Mouse (Mus musculus): ENCODE data around the gene Tmem179b.

Gene Tmem179b

DNA sequence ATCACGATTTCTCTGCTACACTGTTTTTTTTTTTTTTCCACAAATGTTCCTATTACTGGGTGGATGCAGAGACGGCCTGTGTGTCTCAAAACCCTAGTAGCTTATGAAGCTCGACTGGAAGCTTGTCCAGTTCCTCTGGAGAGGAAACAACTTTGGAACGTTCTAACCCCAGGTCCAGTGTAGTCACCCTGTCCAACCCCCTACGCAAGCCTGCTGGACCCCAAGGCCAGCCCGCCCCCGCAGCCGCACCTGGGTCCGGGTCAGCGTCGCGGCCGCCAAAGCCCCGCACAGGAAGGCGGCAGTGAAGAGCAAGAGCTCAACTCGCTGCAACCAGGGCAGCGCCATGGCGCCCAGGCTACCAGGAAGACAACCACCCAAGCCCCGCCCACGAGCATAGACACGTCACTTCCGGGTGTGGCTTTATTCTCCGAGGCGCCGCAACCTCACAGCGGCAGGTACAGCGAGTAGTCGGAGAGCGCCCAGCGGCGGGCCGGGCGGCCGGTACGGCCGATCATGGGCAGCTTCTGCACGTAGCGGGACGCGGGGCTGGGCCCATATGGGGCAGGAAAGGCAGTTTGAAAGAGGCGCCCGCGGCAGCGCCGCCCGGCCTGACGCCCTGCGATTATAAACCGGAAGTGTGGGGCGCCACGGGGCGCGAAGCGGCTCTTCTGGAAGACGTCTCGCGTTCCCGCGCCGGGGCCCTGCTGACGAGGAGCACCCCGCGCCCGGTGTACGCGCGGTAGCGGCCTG lies at the start of gene Tmem179b:
Gene Tmem179b, minus strand, starts transcription at position 382 of the 750 bp plus-strand sequence.
- peak; percentile 97 for DNase-seq (ENCODE audit: low read depth, low spot score)

DNA sequence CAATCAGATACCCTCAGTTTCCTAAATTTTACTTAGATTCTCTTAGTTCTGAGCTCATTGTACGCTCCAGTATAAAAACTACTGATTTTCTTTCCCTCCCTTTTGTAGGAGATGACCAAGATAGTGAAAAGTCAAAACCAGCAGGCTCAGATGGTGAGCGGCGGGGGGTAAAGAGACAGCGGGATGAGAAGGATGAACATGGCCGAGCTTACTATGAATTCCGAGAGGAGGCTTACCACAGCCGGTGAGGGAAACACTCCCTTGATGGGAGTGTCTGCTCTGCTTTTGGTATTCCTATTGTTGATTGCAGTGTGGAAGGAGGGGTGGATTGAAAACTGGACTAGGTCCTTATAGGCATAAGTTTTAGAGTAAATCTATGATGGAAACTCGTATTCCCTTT lies 48.4 kb upstream of the Tmem179b start:
- peak; percentile 67 for DNase-seq (ENCODE audit: low read depth, low spot score)

DNA sequence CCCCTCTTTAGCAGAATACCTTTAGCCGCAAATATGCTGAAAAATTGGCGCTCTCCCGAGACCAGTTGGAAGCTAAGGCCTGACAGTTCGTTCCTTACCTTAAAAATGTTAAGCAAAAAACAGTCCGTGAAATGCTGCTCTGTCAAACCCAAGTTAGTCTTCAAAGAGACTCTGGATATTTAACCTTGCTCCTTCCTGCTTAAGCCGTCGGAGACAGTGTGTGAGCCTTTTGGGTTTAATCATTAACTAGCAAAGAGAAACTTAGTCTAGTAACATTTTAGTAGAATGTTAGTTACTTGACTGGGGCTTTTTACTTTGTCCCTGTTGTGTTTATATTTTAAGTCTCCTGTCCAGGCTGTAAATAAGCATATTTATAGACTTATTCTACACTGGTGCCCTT lies 46.9 kb upstream of the Tmem179b start:
- no peak for DNase-seq (ENCODE audit: low read depth, low spot score)

DNA sequence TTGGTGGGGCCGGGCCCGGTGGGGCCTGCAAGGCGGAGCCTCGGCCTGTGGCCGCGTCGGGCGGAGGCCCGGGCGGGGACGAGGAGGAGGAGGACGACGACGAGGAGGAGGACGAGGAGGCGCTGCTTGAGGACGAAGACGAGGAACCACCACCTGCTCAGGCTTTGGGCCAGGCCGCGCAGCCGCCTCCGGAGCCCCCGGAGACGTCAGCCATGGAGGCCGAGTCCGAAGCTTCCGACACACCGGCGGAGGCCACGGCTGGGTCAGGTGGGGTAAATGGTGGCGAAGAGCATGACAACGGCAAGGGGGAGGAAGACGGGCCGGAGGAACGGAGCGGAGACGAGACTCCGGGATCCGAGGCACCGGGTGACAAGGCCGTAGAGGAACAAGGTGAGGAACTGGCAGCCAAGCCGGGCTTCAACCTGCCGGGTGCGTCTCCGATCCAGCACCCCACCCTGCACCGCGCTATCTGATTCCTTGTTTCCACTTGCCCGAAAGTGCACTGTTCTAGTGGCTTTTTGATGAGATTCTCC lies 46.2 kb upstream of the Tmem179b start:
- DNase-seq (ENCODE audit: low read depth, low spot score), result no peak

DNA sequence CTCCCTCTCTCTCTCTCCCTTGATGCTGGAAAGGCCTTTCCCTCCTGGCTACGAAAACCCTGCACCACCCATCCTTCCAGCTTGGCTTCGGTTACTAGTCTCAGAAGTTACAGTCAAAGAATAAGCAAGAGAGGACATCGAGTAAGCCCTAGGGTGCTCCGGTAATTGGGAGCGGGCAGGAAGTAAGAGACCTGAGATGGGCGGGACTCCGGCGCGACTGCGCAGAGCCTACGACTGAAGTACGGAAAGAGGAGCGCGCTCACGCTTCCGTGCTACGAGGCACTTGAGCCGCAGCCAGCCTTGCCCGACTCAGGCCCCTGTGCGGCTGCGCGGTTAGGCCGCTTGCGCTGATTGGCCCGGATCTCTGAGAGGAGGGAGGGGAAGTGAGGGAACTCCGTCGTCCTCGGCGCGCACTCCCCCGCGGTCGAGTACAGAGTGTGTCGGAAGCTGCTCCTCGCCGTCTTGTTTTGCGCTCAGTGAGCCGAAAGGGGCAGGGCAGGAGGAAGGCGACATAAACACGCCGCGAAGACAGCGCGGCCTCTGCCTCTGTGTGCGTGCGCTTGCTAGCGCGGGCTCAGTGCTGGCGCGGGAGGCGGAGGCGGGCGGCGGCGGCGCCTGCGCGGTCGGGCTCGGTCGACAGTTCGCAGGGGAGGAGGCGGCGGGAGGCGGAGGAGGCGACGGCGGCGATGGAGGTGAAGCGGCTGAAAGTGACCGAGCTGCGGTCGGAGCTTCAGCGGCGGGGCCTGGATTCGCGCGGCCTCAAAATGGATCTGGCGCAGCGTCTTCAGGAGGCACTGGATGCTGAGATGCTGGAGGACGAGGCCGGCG lies 45.5 kb upstream of the Tmem179b start, which contains the start of gene Hnrnpul2:
Gene Hnrnpul2, plus strand, starts transcription at position 415 of the 828 bp plus-strand sequence.
- DNase-seq (ENCODE audit: low read depth, low spot score), result peak; percentile 100

DNA sequence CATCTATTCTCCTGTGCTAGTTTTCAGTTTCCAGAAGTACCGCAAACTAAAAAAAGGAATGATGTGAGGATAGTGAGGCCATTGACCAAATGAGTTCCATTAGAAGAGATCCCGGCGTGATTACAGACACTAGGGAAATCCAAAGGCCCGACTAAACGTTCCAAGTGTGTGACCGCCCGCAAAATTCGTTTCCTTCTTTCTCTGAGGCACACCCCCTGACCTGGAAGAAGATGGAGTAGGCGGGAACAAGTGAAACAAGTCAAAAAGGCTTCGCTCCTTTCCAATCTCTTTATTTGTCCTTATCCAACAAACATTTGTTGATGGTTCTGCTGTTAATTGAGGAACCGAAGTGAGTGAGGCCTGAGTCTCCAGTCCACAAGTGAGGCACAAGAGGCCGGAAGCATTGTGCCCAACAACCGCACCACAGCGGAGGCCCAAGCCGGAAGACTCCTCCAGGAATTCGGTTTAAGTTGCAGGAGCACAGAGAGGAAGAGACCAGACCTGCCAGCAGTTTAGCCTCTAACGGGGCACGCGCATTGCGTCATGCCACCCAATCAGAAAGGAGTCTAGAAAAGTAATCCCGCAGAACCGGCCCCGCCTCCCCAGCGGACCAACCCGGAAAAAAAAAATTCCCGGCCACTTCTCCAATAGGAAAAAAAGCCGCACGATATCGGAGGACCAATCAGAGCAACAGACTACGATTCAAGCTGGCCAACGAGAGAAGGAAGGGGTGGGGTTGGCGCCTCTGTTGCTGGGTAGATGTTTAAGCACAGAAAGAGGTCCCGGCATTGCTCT lies 44.7 kb upstream of the Tmem179b start, which contains the start of gene Ttc9c:
Gene Ttc9c, minus strand, starts transcription at position 533 of the 795 bp plus-strand sequence.
- DNase-seq (ENCODE audit: low read depth, low spot score), result peak; percentile 100

DNA sequence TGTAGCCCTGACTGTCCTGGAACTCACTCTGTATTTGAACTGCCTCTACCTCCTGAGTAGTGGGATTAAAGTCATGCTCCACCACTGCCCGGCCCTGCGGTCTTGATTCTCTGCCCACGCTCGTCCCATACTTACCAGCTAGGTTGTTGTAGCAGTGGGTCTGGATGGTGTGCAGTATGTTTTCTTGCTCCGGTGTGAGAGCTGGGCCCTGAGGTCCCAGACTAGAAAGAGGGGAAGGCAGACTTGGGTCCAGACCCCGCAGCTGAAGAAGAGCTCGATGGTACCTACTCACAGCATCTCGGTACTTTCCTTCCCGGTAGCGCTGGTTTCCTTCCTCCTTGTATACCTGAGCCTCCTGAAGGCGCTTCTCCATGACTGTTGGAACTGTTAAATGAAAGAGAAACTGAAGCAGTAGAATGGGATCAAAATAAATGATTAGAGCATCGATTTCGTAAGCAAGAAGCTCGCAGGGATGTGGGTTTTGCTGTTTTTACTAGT lies 44.1 kb upstream of the Tmem179b start:
- DNase-seq (ENCODE audit: low read depth, low spot score), result no peak

DNA sequence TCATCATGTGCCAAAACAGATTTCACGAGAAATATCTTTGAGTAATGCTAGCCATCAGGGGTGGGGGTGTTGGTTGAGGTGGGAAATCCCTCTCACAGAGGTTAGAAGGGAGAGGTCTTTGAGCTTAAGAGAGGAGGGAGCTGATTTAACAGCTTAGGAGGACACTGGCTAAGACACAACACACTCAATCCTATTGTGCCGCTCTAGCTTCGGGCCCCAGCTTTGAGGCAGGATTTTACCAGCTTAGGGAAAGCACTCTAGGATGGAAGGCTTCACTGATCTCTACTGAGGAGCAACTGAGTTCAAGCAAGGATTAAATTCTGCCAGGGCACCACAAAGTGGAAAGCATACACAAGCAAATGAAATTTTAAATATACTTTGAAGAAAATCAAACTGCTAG lies 42.7 kb upstream of the Tmem179b start:
- DNase-seq (ENCODE audit: low read depth, low spot score), result no peak

DNA sequence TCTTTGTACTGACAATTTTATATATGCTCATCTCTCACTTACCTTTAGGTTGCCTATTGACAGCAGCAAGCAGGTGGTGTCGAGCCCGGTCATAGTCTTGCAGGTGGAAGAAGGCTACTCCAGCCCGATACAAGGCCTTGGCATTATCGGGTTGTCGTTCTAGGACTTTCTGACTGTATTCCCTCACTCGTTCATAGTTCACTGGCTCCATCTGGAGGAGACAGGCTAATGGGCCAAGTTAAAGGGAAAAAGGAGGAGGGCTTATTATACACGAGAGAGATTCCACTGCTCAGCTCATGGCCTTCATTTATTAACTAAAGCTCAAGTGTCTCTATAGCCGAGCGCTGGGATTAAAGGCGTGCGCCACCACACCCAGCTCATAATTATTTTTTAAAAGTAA lies 41.5 kb upstream of the Tmem179b start:
- peak; percentile 54 for DNase-seq (ENCODE audit: low read depth, low spot score)

DNA sequence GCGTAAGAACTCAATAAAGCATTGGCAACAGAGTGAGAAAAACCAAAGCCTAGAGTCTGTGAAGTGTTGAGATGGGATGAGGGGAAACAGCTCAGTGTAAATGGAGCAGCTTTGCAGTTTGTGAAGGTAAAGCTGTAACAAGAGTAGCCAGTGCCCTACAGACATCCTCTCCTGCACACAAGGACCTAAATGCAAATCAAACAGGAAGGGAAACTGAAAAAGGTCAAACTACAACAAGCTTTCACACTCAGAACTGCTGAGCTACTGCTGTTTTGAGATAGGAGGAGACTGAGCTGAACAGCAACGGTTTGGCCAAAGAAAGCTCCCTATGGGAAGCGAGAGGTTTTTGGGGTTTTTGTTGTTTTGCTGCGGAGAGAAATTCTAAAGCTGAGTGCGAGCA lies 32.5 kb upstream of the Tmem179b start:
- DNase-seq (ENCODE audit: low read depth, low spot score), result no peak

DNA sequence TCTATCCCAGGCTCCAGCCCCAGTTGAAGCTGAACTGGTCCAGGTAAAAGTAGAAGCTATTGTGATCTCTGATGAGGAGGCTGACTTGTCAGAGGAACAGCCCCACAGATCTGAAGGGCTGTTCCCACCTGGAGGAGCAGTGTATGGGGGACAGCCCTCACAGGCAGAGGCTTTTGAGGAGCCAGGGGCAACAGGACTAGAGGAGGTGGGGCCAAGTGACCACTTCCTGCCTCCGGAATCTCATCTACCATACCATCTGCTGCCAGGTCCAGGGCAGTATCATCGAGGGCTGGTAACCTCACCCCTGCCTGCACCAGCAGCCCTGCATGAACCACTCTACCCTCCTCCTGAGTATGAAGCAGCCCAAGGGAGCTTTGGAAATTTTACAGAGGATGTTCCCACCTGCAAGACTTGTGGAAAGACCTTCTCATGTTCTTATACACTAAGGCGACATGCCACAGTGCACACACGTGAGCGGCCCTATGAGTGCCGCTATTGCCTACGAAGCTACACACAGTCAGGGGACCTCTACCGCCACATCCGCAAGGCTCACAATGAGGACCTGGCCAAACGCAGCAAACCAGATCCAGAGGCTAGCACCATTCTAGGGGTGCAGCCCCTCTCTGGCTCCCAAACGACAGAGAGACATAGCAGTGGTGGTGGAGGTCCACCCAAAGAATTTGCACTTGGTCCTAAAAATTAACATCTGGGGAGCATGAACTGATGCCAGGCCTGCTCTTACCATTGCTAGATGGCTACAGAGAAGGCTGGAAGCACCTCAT lies 29.8 kb upstream of the Tmem179b start:
- DNase-seq (ENCODE audit: low read depth, low spot score), result no peak

DNA sequence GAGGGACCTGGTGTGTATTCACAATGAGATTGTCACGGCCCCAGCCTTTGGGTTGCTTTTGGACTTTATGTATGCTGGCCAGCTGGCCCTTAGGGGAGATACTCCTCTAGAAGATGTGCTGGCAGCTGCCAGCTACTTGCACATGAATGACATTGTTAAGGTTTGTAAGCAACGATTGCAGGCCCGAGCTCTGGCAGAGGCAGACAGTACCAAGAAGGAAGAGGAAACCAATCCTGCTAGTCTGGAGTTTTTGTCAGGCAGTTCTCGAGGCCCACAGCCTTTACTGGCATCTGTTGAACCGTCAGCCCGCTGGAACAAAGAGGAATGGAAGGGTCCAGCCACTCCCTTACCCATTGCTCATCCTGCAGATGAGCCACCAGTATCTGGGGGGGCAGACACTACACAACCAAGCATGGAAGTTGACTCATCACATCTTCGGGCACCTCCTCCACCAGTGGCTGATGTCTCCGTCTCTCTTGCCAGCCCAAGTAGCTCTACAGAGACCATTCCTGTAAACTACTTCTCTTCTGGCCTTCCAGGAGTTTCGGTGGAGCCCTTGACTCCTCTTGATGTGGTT lies 29.0 kb upstream of the Tmem179b start:
- peak; percentile 48 for DNase-seq (ENCODE audit: low read depth, low spot score)

DNA sequence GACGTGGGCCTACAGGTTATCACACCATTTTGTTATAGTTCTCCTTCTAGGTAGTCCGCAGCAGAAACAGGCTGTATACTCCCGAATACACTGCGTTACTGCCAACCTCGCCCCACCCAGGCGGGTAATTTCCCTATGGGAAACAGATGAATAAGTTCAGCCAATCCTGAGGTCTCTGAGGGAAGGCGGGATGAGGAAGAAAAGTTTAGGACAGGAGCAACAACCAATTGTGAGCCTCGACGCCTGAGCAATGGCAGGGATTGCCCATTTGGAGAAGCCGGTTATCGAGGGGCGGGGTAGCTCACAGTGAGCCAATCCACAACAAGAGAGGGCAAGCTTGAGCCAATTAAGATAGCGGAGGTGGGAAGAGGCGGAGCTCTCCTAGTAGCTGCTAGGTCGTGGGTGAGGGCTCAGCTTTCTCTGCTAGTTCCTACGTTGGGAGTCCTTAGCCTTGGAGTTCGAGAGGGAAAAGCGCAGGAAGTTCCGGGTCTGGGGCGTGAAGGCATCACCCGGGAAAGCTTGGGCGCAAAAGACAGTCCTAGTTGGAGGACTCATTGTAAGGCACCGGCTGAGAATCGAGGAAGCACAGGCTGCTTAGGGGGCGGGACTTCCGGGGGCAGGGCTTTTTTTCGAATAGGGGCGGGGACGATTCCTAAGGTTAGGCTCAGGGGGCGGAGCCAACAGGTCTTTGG lies 28.0 kb upstream of the Tmem179b start, which contains the start of gene Zbtb3:
Gene Zbtb3, plus strand, starts transcription at position 426 of the 692 bp plus-strand sequence.
- peak; percentile 100 for DNase-seq (ENCODE audit: low read depth, low spot score)

DNA sequence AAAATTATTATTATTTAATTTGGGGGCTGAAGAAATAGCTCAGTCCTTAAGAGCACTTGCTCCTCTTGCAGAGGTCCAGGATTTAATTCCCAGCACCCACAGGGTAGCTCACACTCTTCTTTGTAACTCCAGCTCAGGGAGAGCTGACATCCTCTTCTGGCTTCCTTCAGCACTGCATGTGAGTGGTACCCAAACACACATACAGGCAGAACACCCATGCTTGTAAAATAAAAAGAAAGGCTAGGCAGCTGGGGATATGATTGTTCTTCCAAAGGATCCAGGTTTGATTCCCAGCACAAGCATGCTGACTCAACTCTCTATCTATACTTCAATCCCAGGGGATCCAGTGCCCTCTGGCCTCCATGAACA lies 24.7 kb upstream of the Tmem179b start:
- DNase-seq (ENCODE audit: low read depth, low spot score), result no peak

DNA sequence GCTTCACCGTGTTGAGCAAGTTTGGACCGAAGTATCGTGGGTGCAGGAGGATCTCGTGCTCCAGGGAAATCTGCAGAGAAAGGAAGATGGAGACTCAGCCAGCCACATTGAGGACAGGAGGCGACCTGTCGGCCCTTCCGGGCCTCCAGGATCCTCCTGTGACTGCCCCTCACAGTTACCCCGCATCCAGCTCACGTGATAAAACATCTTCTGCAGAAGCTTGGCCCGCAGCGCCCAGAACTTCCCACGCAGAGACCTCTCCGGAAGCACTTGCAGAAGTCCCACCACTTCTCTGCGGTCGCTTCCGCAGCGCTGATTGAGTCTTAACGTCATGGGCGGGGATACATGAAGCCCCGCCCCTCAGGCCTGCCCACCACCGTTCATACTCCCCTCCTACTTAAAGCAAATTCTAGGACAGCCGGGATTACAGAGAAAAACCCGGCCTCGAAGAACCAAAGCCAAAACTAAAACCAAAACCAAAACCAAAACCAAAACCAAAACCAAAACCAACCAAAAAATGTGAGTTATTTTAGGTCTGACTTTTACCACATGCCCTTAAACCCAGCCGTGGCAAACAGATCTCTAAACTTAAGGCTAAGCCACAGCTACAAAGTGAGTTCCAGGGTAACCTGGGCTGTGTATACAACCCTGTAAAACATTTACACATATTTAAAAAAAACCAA lies 24.1 kb upstream of the Tmem179b start, which contains the start of gene Polr2g:
Gene Polr2g, minus strand, starts transcription at position 314 of the 683 bp plus-strand sequence.
- peak; percentile 98 for DNase-seq (ENCODE audit: low read depth, low spot score)

DNA sequence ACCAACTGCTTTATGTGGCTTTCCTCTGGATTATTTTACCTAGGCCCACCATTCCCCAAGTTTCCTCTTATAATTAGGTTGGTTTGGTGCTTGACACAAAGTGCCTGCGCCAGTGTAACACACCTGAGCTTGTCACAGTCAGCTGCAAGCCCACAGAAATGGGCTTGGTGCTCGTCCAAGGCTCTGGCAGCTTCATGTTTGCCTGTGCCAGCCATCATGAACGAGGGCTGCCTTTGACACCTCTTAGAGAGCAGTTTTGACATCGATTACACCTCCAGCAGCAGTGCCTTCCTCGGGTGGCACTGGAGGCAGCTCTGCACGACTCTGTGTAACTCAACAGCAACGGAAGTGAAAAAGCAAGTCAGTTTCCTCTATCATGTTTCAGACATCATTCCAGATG lies 15.9 kb upstream of the Tmem179b start:
- peak; percentile 40 for DNase-seq (ENCODE audit: low read depth, low spot score)

DNA sequence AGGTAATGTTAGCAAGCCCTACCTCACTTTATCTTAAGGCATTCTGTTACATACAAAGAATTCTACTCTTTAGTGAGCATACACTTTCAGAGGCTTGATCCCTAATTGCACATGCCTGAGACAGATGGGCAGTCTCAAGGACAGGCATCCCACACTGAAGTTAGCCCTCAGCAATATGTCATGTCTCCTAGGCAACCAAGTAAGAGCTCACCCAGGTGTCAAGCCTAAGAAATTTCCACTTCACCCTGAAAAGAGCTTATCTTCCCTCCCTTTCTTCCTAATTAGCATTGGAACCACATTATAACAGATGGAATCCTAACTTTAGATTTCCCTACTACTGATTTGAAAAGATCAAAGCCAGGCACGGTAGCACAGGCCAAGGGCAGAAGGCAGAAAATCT lies 14.9 kb upstream of the Tmem179b start:
- DNase-seq (ENCODE audit: low read depth, low spot score), result peak; percentile 81

DNA sequence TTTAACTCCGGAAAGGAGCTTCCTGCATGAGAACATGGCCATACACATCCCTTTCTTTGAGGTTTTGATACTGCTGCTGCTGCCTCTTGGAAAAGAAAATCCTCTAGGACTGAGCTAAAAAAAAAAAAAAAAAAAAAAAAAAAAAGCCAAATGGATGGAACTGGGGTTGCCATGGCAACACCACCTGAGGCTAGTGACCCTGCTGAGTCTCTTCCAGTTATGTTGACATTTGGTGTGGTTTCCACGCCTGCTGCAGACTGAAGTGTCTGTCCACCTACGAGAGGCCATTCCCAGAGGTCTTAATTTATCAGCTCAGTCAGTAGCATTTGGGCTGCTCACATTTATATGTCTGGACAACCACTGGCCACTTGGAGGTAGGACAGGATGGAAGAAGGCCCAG lies 14.3 kb upstream of the Tmem179b start:
- DNase-seq (ENCODE audit: low read depth, low spot score), result peak; percentile 72

Measured in brain, adult 2 months (tissue).